ENCODE assay signal across 19 mouse cellular contexts in genomic region chr1:91046237-91046636, GRCm38 (mm10). TPM values are rescaled to one million over a fixed set of nuclear protein-coding genes. Genes with fewer than 3 reads are reported as not detected.
DNase-seq lines count a peak whose midpoint lies in the region; ATAC-seq and TF ChIP-seq lines count a peak whose summit lies in the region.
"Had no signal": no experiment of that assay in that cellular context is flagged by ENCODE, and none has a peak within 500 bp of the region (broad histone marks: within the 10 kb centered on the region; RNA-seq: fewer than 3 reads in every experiment).

No protein-coding gene starts in this region.

- peak; percentile 42 for TF ChIP-seq EP300 in CH12.LX (IDR thresholded peaks at IDR 0.05; ENCODE audit: low read length)

- TF ChIP-seq POLR2A in CH12.LX (IDR thresholded peaks at IDR 0.05; ENCODE audit: low read depth, low read length), result no peak

- TF ChIP-seq RAD21 in CH12.LX (IDR thresholded peaks at IDR 0.05; ENCODE audit: low read depth, low read length), result no peak

- no peak for ATAC-seq in forebrain, embryonic 13.5 days
- ATAC-seq: activated CD4-positive, CD25-positive, alpha-beta regulatory T cell, adult 4 months; CD4-positive, CD25-positive, alpha-beta regulatory T cell, adult 4 months; forebrain, embryonic 16.5 days; Patski had no signal

- 0% methylated on average over 5 of the region's 5 CpGs for WGBS in macrophage (ENCODE audit: missing documents)
- 81% methylated on average over 5 of the region's 5 CpGs for WGBS in forebrain, embryonic 13.5 days

- no peak for TF ChIP-seq CTCF in CH12.LX (conservative IDR thresholded peaks at IDR 0.05 in 1 of 2, IDR thresholded peaks at IDR 0.05 in 1 of 2; ENCODE audit: low read depth in 2 of 2, low read length in 2 of 2)

- DNase-seq in A20 (ENCODE audit: low read depth, low spot score), result peak; percentile 33
- no peak for DNase-seq in CH12.LX (ENCODE audit: extremely low read depth)
- peak; percentile 50 for DNase-seq in splenic B cell, adult 2 months (ENCODE audit: low read depth, low spot score)
- no peak for DNase-seq in Muller cell, postnatal 12 days (ENCODE audit: inconsistent ontology term)
- DNase-seq: adrenal gland, postnatal 14 days; B cell, adult 2 months; cerebellum, adult 2 months; cerebellum, postnatal 14 days; gastrocnemius, postnatal 10 days; heart, postnatal 36 days had no signal

- H3K27ac ChIP-seq in CH12.LX (ENCODE audit: insufficient read depth, low read depth), result no peak overlapping the region
- peak overlapping the region; percentile 24; the same call in 1 of the 2 replicates for H3K27ac ChIP-seq in macrophage
- no peak overlapping the region for H3K27ac ChIP-seq in forebrain, embryonic 13.5 days
- H3K27ac ChIP-seq: embryonic facial prominence, embryonic 12.5 days; hindbrain, embryonic 15.5 days had no signal

- H3K4me2 ChIP-seq in CH12.LX (ENCODE audit: insufficient read depth, low read depth, poor library complexity, severe bottlenecking), result peak overlapping the region; percentile 14; the same call in 1 of the 2 replicates
- H3K4me2 ChIP-seq in forebrain, embryonic 13.5 days, result no peak overlapping the region
- H3K4me2 ChIP-seq: embryonic facial prominence, embryonic 12.5 days; heart, embryonic 12.5 days; hindbrain, embryonic 15.5 days had no signal

- peaks cover 0 to 7% of the 10 kb centered on the region in 2 experiments for H3K36me3 ChIP-seq in CH12.LX (replicated peaks in 1 of 2; ENCODE audit: control insufficient read depth in 1 of 2, insufficient read depth in 1 of 2, low read length in 1 of 2)
- H3K36me3 ChIP-seq in macrophage (ENCODE audit: inconsistent target), result no peaks in the 10 kb centered on the region
- no peaks in the 10 kb centered on the region for H3K36me3 ChIP-seq in splenic B cell, adult 2 months (ENCODE audit: control insufficient read depth, insufficient read depth, low read length, poor library complexity, severe bottlenecking)
- H3K36me3 ChIP-seq in forebrain, embryonic 13.5 days (ENCODE audit: poor library complexity, severe bottlenecking), result no peaks in the 10 kb centered on the region
- H3K36me3 ChIP-seq: embryonic facial prominence, embryonic 12.5 days; hindbrain, embryonic 15.5 days had no signal

- dilution Hi-C loops in CH12.LX (cut with MboI; ENCODE audit: extremely low pct_ligation_motif_present, extremely low pct_unique_long_range_greater_than_20kb, low sequenced_read_pairs), result no loop called here

- H3K4me3 ChIP-seq in CH12.LX (replicated peaks in 1 of 3; ENCODE audit: low read depth in 2 of 3, low read length in 2 of 3, poor library complexity in 1 of 3) (no peak overlapping the region), macrophage (ENCODE audit: inconsistent target) (no peak overlapping the region)
- H3K4me3 ChIP-seq in forebrain, embryonic 13.5 days, result no peak overlapping the region
- H3K4me3 ChIP-seq: embryonic facial prominence, embryonic 12.5 days; heart, embryonic 12.5 days; hindbrain, embryonic 15.5 days had no signal

- in situ Hi-C loops in CH12.LX (cut with MboI; ENCODE audit: low pct_ligation_motif_present, low pct_unique_long_range_greater_than_20kb, low sequenced_read_pairs), result no loop called here

- peaks cover 10 to 63% of the 10 kb centered on the region in 2 experiments for H3K4me1 ChIP-seq in CH12.LX (ENCODE audit: control insufficient read depth in 1 of 2, insufficient read depth in 2 of 2)
- peaks cover 9% of the 10 kb centered on the region; the same call in 1 of the 2 replicates for H3K4me1 ChIP-seq in forebrain, embryonic 13.5 days

- no peaks in the 10 kb centered on the region for H3K79me2 ChIP-seq in CH12.LX (replicated peaks; ENCODE audit: control insufficient read depth, extremely low read depth, insufficient read depth, poor library complexity, severe bottlenecking)
- H3K79me2 ChIP-seq in macrophage (ENCODE audit: inconsistent target), result peaks cover 73% of the 10 kb centered on the region; the same call in 1 of the 2 replicates

- no peaks in the 10 kb centered on the region for H3K9me3 ChIP-seq in CH12.LX (replicated peaks; ENCODE audit: low read length)
- H3K9me3 ChIP-seq in forebrain, embryonic 13.5 days (replicated peaks), result no peaks in the 10 kb centered on the region
- H3K9me3 ChIP-seq: embryonic facial prominence, embryonic 12.5 days; heart, embryonic 12.5 days; hindbrain, embryonic 15.5 days had no signal

- H3K9ac ChIP-seq in CH12.LX (ENCODE audit: insufficient read depth, low read depth), result no peak overlapping the region
- H3K9ac ChIP-seq in forebrain, embryonic 13.5 days, result no peak overlapping the region
- H3K9ac ChIP-seq: embryonic facial prominence, embryonic 12.5 days; hindbrain, embryonic 15.5 days had no signal

- H3K27me3 ChIP-seq in CH12.LX (replicated peaks), result no peaks in the 10 kb centered on the region
- no peaks in the 10 kb centered on the region for H3K27me3 ChIP-seq in splenic B cell, adult 2 months (ENCODE audit: control insufficient read depth, insufficient read depth, low read length, poor library complexity, severe bottlenecking)
- no peaks in the 10 kb centered on the region for H3K27me3 ChIP-seq in forebrain, embryonic 13.5 days
- H3K27me3 ChIP-seq: embryonic facial prominence, embryonic 12.5 days; heart, embryonic 12.5 days; hindbrain, embryonic 15.5 days; Patski had no signal

TF ChIP-seq in CH12.LX, 34 proteins besides CTCF, POLR2A, EP300 and RAD21:
- TF ChIP-seq UBTF (IDR thresholded peaks at IDR 0.05; ENCODE audit: low read depth, low read length) (no peak), JUND (conservative IDR thresholded peaks at IDR 0.05; ENCODE audit: low read depth, low read length) (peak; percentile 63; the same call in 1 of the 2 replicates), USF2 (conservative IDR thresholded peaks at IDR 0.05; ENCODE audit: low read depth, low read length) (no peak), IRF4 (IDR thresholded peaks at IDR 0.05; ENCODE audit: low read depth, low read length) (peak; percentile 86), MYC (IDR thresholded peaks at IDR 0.05; ENCODE audit: low read depth, low read length) (no peak), HCFC1 (IDR thresholded peaks at IDR 0.05; ENCODE audit: low read depth, low read length) (no peak)

RNA-seq across cellular contexts. Expression of gene Lrrfip1, which starts 47.7 kb away (rescaled TPM):
- 19.1 and 22.8 TPM in 2 replicates for total RNA-seq in CH12.LX (2012; rRNA removed)
- 16.9 and 17.2 TPM in 2 replicates for total RNA-seq in CH12.LX (2014; rRNA removed)
- polyA plus RNA-seq in CH12.LX (2012; ENCODE audit: insufficient read length, low read depth), result 30.5 and 31.7 TPM in 2 replicates
- 1,000 to 10,000 TPM in 1 of 26 experiments, 100 to 1,000 TPM in 24, 10 to 100 TPM in 1; 83.2 to 1,087 (median 200) TPM for total RNA-seq in macrophage (2018; cell fraction: chromatin; rRNA removed)
- 100 to 1,000 TPM in 5 of 26 experiments, 10 to 100 TPM in 21; 53.9 to 309 (median 75.0) TPM for total RNA-seq in macrophage (2018; cell fraction: cytosol; rRNA removed)
- 100 to 1,000 TPM in 19 of 26 experiments, 10 to 100 TPM in 7; 79.7 to 456 (median 123) TPM for total RNA-seq in macrophage (2018; cell fraction: nucleus; rRNA removed)
- 58.8 to 94.9 TPM (median 88.9 TPM) in 3 replicates for polyA plus RNA-seq in macrophage (2018)
- 21.6 and 22.1 TPM in 2 replicates for polyA plus RNA-seq in forebrain, embryonic 13.5 days (2015; fragmentation: Nextera tagmentation; extraction: Ambion mirVana)

Comparison
In these comparisons a context has a peak if more than half of its experiments do, and no peak if none do; other contexts are left out.
1. DNase-seq: peak in A20 (single experiment) and splenic B cell, adult 2 months (single experiment); none in CH12.LX (single experiment) and Muller cell, postnatal 12 days (single experiment).